Mouse (Mus musculus) kidney, adult 2 months (tissue): ENCODE results near the gene Begain.

Source experiments
- CTCF ChIP-seq: fragments of 200-500 bp; conservative IDR thresholded peaks from 2 replicates; pipeline ENCODE4 v1.5.1; 2011; ENCODE audit warnings: low read depth, mild to moderate bottlenecking, control low read depth, low read length, moderate library complexity, mixed read lengths; ENCODE audit not compliant: insufficient read depth, insufficient read length
- POLR2A ChIP-seq: fragments of 200-500 bp; IDR thresholded peaks from one replicate; pipeline ENCODE4 v1.6.1; 2011; ENCODE audit warnings: low read depth, low read length, control low read depth

DNA sequence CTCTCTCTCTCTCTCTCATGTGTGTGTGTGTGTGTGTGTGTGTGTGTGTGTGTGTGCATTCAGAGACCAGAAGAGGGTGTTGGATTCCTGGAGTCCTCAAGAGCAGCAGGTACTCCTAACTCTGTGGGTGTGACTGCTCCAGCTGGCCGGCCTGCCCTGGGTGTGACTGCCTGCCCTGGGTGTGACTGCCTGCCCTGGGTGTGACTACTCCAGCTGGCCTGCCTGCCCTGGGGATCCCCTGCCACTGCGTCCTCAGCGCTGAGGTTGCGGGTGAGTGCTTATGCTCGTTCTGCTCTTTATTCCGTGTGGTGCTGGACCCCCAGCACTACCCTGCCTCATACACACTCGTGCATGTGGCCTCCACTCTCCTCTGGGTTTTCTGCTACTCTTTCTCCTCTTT, 65.0 kb downstream of the Begain start:
- TF ChIP-seq POLR2A (no peak), CTCF (no peak)
